10 mouse cellular contexts compared by ENCODE assay signal in the genomic region with DNA sequence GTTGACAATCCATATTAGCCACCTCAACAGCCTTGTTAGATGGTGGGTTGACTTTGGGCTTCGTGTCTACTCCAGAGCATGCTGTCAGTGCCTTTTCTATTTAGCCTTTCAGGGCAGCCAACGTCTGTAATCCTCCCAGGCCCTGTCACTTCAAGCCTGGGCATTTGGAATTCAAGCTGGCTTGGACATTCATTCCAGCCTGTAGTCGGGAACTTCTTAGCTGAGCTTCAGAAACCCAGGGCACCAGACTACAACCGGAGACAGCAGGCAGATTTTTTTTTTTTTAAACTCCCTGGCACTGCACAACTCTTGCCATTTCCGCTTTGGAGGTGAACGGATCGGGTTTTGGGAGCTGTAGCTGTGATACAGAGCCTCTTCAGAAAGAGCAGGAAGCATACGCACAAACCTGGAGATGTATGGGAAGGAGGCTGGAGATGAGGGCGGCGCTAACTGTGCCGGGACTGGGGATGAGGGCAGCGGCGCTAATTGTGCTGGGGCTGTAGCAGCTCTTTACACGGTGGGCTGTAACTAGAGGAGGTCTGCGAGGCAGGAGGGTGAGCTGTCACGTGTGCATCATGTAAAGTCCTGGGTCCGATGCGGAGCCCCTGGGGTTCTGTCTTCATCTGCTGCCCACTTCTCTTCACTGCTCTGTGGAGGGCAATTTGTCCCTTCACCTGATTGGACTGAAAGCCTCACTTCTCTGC. TPM values are rescaled to one million over a fixed set of nuclear protein-coding genes. Genes with fewer than 3 reads are reported as not detected.
DNase-seq lines count a peak whose midpoint lies in the region; ATAC-seq lines count a peak whose summit lies in the region.
"Had no signal": no experiment of that assay in that cellular context is flagged by ENCODE, and none has a peak within 500 bp of the region (broad histone marks: within the 10 kb centered on the region; RNA-seq: fewer than 3 reads in every experiment).

No protein-coding gene starts in this region.

- peaks cover 17% of the 10 kb centered on the region for H3K4me1 ChIP-seq in heart, embryonic 13.5 days
- peaks cover 24% of the 10 kb centered on the region for H3K4me1 ChIP-seq in hindbrain, embryonic 13.5 days (replicated peaks)

- DNase-seq in heart, postnatal 25 days (ENCODE audit: low spot score) = no peak
- DNase-seq in embryo, embryonic 11 days = peak; percentile 53
- peak; percentile 39 for DNase-seq in neural tube, embryonic 10.5 days (ENCODE audit: extremely low spot score, low spot score)
- DNase-seq in thymus, adult 18-20 months = no peak
- DNase-seq in ovary, postnatal 36 days (ENCODE audit: low spot score) = no peak
- DNase-seq in left cerebral cortex, adult 18-20 months (ENCODE audit: low spot score in 2 of 2) = no peak
- DNase-seq: kidney, postnatal 25 days; thymus, postnatal 36 days had no signal

- intact Hi-C loops in heart, postnatal 25 days (cut with DNase I) = loop anchor here (10.0 kb wide), 1 partner anchor 1057 kb away; no protein-coding TSS in a partner anchor

- H3K36me3 ChIP-seq in heart, embryonic 13.5 days = no peaks in the 10 kb centered on the region
- H3K36me3 ChIP-seq in hindbrain, embryonic 13.5 days = no peaks in the 10 kb centered on the region

- no peak overlapping the region; the same call in 1 of the 2 replicates for H3K27ac ChIP-seq in heart, embryonic 13.5 days (replicated peaks)
- peak overlapping the region; percentile 49 for H3K27ac ChIP-seq in hindbrain, embryonic 13.5 days

- H3K4me3 ChIP-seq in heart, embryonic 13.5 days = peak overlapping the region; percentile 16
- no peak overlapping the region for H3K4me3 ChIP-seq in hindbrain, embryonic 13.5 days

- peak overlapping the region; percentile 56 for H3K4me2 ChIP-seq in heart, embryonic 13.5 days
- H3K4me2 ChIP-seq in hindbrain, embryonic 13.5 days = peak overlapping the region; percentile 40

- 28% methylated on average over 18 of the region's 18 CpGs for WGBS in heart, embryonic 13.5 days
- 14% methylated on average over 18 of the region's 18 CpGs for WGBS in hindbrain, embryonic 13.5 days

- H3K27me3 ChIP-seq in heart, embryonic 13.5 days (replicated peaks) = peaks cover 4% of the 10 kb centered on the region; the same call in 1 of the 2 replicates
- H3K27me3 ChIP-seq in hindbrain, embryonic 13.5 days = no peaks in the 10 kb centered on the region

- ATAC-seq in heart, embryonic 13.5 days (ENCODE audit: extremely low read depth, insufficient number of reproducible peaks, low FRiP score, low TSS enrichment) = no peak
- no peak for ATAC-seq in hindbrain, embryonic 13.5 days (ENCODE audit: low FRiP score)

- peaks cover 12% of the 10 kb centered on the region for H3K9me3 ChIP-seq in heart, embryonic 13.5 days
- H3K9me3 ChIP-seq in hindbrain, embryonic 13.5 days = no peaks in the 10 kb centered on the region

- H3K9ac ChIP-seq in heart, embryonic 13.5 days = peak overlapping the region; percentile 8
- H3K9ac ChIP-seq in hindbrain, embryonic 13.5 days = peak overlapping the region; percentile 58

RNA-seq across cellular contexts. Expression of gene Rps24, which starts 21.3 kb away (rescaled TPM):
- polyA plus RNA-seq in heart, embryonic 13.5 days (2015; fragmentation: Nextera tagmentation; extraction: Ambion mirVana) = 597 and 600 TPM in 2 replicates
- 100 to 1,000 TPM; 821 to 836 TPM for total RNA-seq in heart, postnatal 25 days (2021)
- polyA plus RNA-seq in hindbrain, embryonic 13.5 days (2015; fragmentation: Nextera tagmentation; extraction: Ambion mirVana) = 660 and 675 TPM in 2 replicates
- total RNA-seq in left cerebral cortex, adult 18-20 months (2021) = 100 to 1,000 TPM; 776 to 777 TPM

RNA-seq across cellular contexts. Expression of gene Polr3a, which starts 21.4 kb away (rescaled TPM):
- 12.6 and 13.8 TPM in 2 replicates for polyA plus RNA-seq in heart, embryonic 13.5 days (2015; fragmentation: Nextera tagmentation; extraction: Ambion mirVana)
- total RNA-seq in heart, postnatal 25 days (2021) = 10 to 100 TPM in 1 of 2 experiments, 1 to 10 TPM in 1; 9.3 to 10.2 TPM
- polyA plus RNA-seq in hindbrain, embryonic 13.5 days (2015; fragmentation: Nextera tagmentation; extraction: Ambion mirVana) = 20.7 and 22.6 TPM in 2 replicates
- total RNA-seq in left cerebral cortex, adult 18-20 months (2021) = 10 to 100 TPM; 31.7 to 35.0 TPM

Comparison
In these comparisons a context has a peak if more than half of its experiments do, and no peak if none do; other contexts are left out.
1. DNase-seq: peak in embryo, embryonic 11 days (single experiment) and neural tube, embryonic 10.5 days (single experiment); none in heart, postnatal 25 days (single experiment), thymus, adult 18-20 months (0 of 2), ovary, postnatal 36 days (single experiment) and left cerebral cortex, adult 18-20 months (0 of 2).